Mouse (Mus musculus) MEL (cell line): ENCODE results near the gene Tra2b.

ENCODE experiments used
- CTCF ChIP-seq, 3 experiments: IDR thresholded peaks in 2 of 3; conservative IDR thresholded peaks in 1 of 3; 2 replicates each; pipeline ENCODE4 v1.5.1; 2011 to 2012; ENCODE audit warnings: low read length in 3 of 3, low read depth in 2 of 3, mild to moderate bottlenecking in 2 of 3, improper control_type of control experiment in 1 of 3, inconsistent platforms in 1 of 3, mixed read lengths in 1 of 3, moderate library complexity in 1 of 3; ENCODE audit not compliant: control insufficient read depth in 1 of 3, insufficient read depth in 1 of 3, poor library complexity in 1 of 3, severe bottlenecking in 1 of 3
- EP300 ChIP-seq, 2 experiments: IDR thresholded peaks; 2 replicates each; pipeline ENCODE4 v1.6.1; 2011; ENCODE audit warnings: improper control_type of control experiment in 2 of 2, low read length in 2 of 2, low read depth in 1 of 2, mild to moderate bottlenecking in 1 of 2
- GATA1 ChIP-seq: IDR thresholded peaks from 2 replicates; pipeline ENCODE4 v1.6.1; 2011; ENCODE audit warnings: low read depth, low read length, improper control_type of control experiment
- MYC ChIP-seq: IDR thresholded peaks from 2 replicates; pipeline ENCODE4 v1.6.1; 2011; ENCODE audit warnings: low read depth, mild to moderate bottlenecking, low read length, improper control_type of control experiment, moderate library complexity
- NELFE ChIP-seq: IDR thresholded peaks from 2 replicates; pipeline ENCODE4 v1.6.1; 2011; ENCODE audit warnings: low read depth, low read length, improper control_type of control experiment
- NRF1 ChIP-seq: IDR thresholded peaks from 2 replicates; pipeline ENCODE4 v1.6.1; 2014; ENCODE audit warnings: low read depth, mild to moderate bottlenecking, inconsistent platforms, low read length, improper control_type of control experiment, moderate library complexity; ENCODE audit not compliant: poor library complexity, insufficient read depth, severe bottlenecking
- POLR2A ChIP-seq, 2 experiments: IDR thresholded peaks; 2 replicates each; pipeline ENCODE4 v1.6.1; 2011 to 2012; ENCODE audit warnings: low read length in 2 of 2, mild to moderate bottlenecking in 2 of 2, control low read depth in 1 of 2, improper control_type of control experiment in 1 of 2, low read depth in 1 of 2, moderate library complexity in 1 of 2; ENCODE audit not compliant: control insufficient read depth in 1 of 2, insufficient read depth in 1 of 2, poor library complexity in 1 of 2
- POLR2AphosphoS2 ChIP-seq: IDR thresholded peaks from 2 replicates; pipeline ENCODE4 v1.6.1; 2011; ENCODE audit warnings: low read length, improper control_type of control experiment
- POLR2AphosphoS5 ChIP-seq: IDR thresholded peaks from 2 replicates; pipeline ENCODE4 v1.6.1; 2012; ENCODE audit warnings: low read depth, borderline replicate concordance, mild to moderate bottlenecking, inconsistent platforms, low read length, moderate library complexity, mixed read lengths
- RAD21 ChIP-seq: IDR thresholded peaks from 2 replicates; pipeline ENCODE4 v1.6.1; 2011; ENCODE audit warnings: mild to moderate bottlenecking, low read depth, low read length, improper control_type of control experiment
- SIN3A ChIP-seq: IDR thresholded peaks from 2 replicates; pipeline ENCODE4 v1.6.1; 2012; ENCODE audit warnings: low read length, improper control_type of control experiment, inconsistent platforms
- TBP ChIP-seq: IDR thresholded peaks from 2 replicates; pipeline ENCODE4 v1.8.0; 2011; ENCODE audit warnings: low read depth, low read length, improper control_type of control experiment

- TF ChIP-seq CTCF (IDR thresholded peaks at IDR 0.05 in 2 of 3, conservative IDR thresholded peaks at IDR 0.05 in 1 of 3; ENCODE audit: control insufficient read depth in 1 of 3, insufficient read depth in 1 of 3, low read depth in 2 of 3, low read length in 3 of 3, poor library complexity in 1 of 3, severe bottlenecking in 1 of 3) (no peak), NRF1 (no peak), POLR2AphosphoS2 (no peak), MYC (no peak), GATA1 (no peak), NELFE (no peak), RAD21 (no peak), SIN3A (no peak), POLR2AphosphoS5 (no peak), EP300 (IDR thresholded peaks at IDR 0.05; ENCODE audit: low read depth in 1 of 2, low read length in 2 of 2) (no peak), TBP (no peak), POLR2A (IDR thresholded peaks at IDR 0.05; ENCODE audit: control insufficient read depth in 1 of 2, insufficient read depth in 1 of 2, low read depth in 1 of 2, low read length in 2 of 2, poor library complexity in 1 of 2) (no peak)
Observed at GRCm38 (mm10) chr16:22275142-22275541, 9.3 kb upstream of the Tra2b start.
